Mouse (Mus musculus) thymus, postnatal 10 days (tissue): ENCODE data around the gene Ldah.
"Not testable (repeated sequence)": the region's sequence is repeated elsewhere in the genome, so short reads cannot be mapped to it uniquely, and the experiment has no call there.

ENCODE experiments used
- DNase-seq, 2 experiments: peaks; one replicate each; pipeline ENCODE4 v3.0.0; 2021; ENCODE audit warnings: low spot score in 2 of 2

Gene Ldah

GRCm38 (mm10) chr12:8207978-8208403, at the start of gene Ldah:
Gene Ldah, plus strand, starts transcription at chr12:8208107.
- DNase-seq, result peak; percentile 91 to 94

- DNase-seq, result no peak
Observed at GRCm38 (mm10) chr12:8167743-8168142, 40.2 kb upstream of the Ldah start.

- DNase-seq, result no peak
Observed at GRCm38 (mm10) chr12:8180921-8181320, 27.0 kb upstream of the Ldah start.

GRCm38 (mm10) chr12:8181744-8182143, 26.2 kb upstream of the Ldah start:
- DNase-seq, result no peak

- DNase-seq, result no peak
Observed at GRCm38 (mm10) chr12:8184518-8184917, 23.4 kb upstream of the Ldah start.

GRCm38 (mm10) chr12:8188161-8188560, 19.7 kb upstream of the Ldah start:
- DNase-seq, result no peak

- not testable (repeated sequence) for DNase-seq
Observed at GRCm38 (mm10) chr12:8188796-8189535, 18.9 kb upstream of the Ldah start.

- no peak for DNase-seq
Observed at GRCm38 (mm10) chr12:8189722-8190121, 18.2 kb upstream of the Ldah start.

- no peak for DNase-seq
Observed at GRCm38 (mm10) chr12:8205721-8206120, 2.2 kb upstream of the Ldah start.

GRCm38 (mm10) chr12:8207578-8207977, 329 bp upstream of the Ldah start:
- DNase-seq, result no peak

GRCm38 (mm10) chr12:8216392-8217280, 8.7 kb downstream of the Ldah start:
- no peak for DNase-seq

GRCm38 (mm10) chr12:8223036-8223435, 15.1 kb downstream of the Ldah start:
- no peak for DNase-seq

- no peak for DNase-seq
Observed at GRCm38 (mm10) chr12:8231101-8231500, 23.2 kb downstream of the Ldah start.

GRCm38 (mm10) chr12:8232679-8233078, 24.8 kb downstream of the Ldah start:
- DNase-seq, result no peak

GRCm38 (mm10) chr12:8242181-8242580, 34.3 kb downstream of the Ldah start:
- DNase-seq, result no peak

GRCm38 (mm10) chr12:8244746-8245145, 36.8 kb downstream of the Ldah start:
- no peak for DNase-seq

GRCm38 (mm10) chr12:8260297-8260696, 52.4 kb downstream of the Ldah start:
- DNase-seq, result no peak

- DNase-seq, result no peak
Observed at GRCm38 (mm10) chr12:8266311-8266710, 58.4 kb downstream of the Ldah start.

- no peak for DNase-seq
Observed at GRCm38 (mm10) chr12:8269627-8270026, 61.7 kb downstream of the Ldah start.

GRCm38 (mm10) chr12:8271405-8271804, 63.5 kb downstream of the Ldah start:
- no peak for DNase-seq

- DNase-seq, result no peak
Observed at GRCm38 (mm10) chr12:8273471-8274171, 65.7 kb downstream of the Ldah start.

- no peak for DNase-seq
Observed at GRCm38 (mm10) chr12:8275424-8275823, 67.5 kb downstream of the Ldah start.
